Mouse (Mus musculus): ENCODE data around the gene Zfp300.
A peak's percentile ranks its signal among the peaks of the same experiment; 100 is the strongest.

Gene Zfp300

DNA sequence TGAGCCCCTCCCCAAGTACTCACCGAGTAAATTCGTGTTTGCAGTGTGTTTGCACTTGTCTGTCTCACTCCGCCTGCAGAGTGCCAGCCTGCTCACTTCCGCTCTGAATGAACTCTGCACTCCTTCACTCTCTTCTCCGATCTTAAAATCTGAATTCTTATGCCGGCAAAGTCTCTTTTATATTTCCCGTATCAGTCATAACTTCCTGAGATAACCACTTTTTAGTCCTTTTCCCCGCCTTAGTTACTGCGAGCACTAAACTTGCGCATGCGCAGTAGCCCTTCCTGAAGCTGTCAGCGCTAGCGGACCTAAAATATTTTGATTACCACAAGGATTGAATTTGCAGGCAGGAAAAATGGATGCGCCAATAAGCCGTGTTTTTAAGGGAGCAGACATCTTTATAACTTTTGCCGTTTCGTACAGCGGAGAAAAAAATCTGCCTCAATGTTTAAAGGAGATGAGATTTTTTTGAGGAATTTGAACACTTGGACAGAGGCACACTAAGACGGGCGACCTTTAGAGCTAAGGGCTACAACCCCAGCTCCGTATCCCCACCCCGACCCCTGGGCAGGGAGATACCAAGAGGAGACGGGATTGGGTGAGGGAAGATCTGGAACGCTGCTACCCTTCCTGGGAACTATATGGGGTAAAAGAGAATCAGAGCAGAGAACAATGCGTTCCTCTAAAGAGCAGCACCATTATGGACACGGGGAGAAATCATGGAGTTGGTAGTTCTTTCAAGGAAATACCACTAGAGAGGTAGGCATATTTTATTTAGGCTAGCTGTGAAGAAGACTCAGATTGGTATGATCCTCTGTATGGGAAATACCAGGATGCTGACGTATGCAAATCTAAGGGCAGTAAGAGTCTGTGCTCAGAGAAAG, at the start of gene Zfp300:
Gene Zfp300, minus strand, starts transcription at position 545 of the 884 bp plus-strand sequence.
- ATAC-seq (ENCODE audit: low TSS enrichment), result peak; percentile 97

DNA sequence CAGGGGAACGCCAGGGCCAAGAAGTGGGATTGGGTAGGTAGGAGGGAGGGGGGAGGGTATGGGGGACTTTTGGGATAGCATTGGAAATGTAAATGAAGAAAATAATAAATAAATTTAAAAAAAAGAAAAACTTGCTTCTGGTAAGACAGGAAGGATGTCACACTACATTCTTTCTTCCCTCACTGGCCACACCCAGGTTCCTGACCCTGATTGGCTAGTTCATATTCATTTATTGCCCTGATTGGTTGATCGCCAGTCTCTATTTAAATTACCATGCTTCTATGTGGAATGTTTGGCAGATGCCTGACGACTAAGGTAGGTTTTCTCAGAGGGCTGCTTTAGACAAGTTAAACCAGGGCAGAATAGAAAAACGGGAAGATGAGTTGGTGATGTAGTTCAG, 26.2 kb upstream of the Zfp300 start, which contains the start of gene Ssxa1:
Gene Ssxa1, plus strand, starts transcription at position 301 of the 400 bp plus-strand sequence.
- no peak for ATAC-seq (ENCODE audit: low TSS enrichment)

DNA sequence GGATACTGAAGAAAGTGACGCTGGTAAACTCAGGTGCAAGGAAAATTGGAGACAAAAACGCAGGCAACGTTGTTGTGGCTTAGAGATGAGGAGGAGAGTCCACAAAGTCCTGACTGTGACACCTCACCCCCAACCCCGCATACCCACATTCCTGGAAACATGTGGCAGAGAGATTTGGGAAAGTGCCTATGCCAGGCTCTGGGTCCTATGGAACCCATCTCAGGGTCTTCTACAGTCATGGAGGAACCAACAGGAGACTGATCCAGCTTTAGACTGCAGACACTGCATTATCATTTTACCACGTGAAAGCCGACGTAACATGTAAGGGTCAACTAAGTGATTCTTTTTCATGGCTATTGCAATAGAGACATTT, 526 bp upstream of the Zfp300 start:
- ATAC-seq (ENCODE audit: low TSS enrichment), result peak; percentile 16; the same call in 1 of the 2 replicates

DNA sequence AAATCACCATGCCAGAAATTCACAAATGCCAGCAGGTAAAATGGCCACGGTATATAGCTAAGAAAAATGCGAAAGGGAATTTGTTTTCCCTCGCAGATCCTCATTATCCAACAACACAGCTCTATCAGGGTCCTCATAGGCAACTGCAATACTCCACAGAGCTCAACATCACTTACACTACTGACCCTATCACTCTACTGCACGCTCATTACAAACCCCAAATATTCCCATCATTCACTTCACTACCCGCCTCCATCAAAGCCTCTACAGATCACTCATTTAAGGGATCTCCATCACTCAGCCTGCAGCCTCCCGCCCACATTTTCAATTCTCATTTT, 713 bp downstream of the Zfp300 start:
- peak; percentile 40 for ATAC-seq (ENCODE audit: low TSS enrichment)

DNA sequence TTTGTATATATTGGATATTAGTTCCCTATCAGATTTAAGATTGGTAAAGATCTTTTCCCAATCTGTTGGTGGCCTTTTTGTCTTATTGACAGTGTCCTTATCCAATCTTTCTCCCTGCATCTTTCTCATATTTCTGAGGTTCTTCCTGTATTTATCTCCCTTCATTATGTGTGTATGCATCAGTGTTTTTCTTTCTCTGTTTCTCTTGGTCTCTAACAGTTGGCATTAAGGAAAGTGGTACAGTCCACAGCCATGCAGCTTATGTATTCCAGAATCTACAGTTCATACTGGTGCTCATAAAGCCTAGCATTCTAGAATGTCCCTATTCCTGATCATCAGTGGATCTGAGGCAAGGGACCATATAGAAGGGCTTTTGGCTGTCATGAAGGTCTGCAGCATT, 21.2 kb downstream of the Zfp300 start, which contains the start of gene Spaca5:
Gene Spaca5, plus strand, starts transcription at position 301 of the 400 bp plus-strand sequence.
- no peak for ATAC-seq (ENCODE audit: low TSS enrichment)

DNA sequence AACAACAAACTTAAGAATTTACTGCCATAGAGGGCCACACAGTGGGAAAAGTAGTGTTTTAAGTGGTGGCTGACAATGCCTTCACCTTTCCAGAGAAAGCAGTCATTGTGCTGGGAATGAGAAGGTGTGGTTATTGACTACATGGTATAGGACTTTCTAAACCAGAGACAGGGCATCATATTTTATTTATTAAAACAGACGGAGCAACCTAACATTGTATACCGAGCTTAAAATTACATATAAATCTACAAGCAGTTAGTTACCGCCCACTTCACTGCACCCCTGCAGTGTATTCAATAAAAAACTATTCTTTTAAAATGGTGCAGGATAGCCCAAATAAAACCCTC, 26.8 kb downstream of the Zfp300 start:
- ATAC-seq (ENCODE audit: low TSS enrichment), result no peak

DNA sequence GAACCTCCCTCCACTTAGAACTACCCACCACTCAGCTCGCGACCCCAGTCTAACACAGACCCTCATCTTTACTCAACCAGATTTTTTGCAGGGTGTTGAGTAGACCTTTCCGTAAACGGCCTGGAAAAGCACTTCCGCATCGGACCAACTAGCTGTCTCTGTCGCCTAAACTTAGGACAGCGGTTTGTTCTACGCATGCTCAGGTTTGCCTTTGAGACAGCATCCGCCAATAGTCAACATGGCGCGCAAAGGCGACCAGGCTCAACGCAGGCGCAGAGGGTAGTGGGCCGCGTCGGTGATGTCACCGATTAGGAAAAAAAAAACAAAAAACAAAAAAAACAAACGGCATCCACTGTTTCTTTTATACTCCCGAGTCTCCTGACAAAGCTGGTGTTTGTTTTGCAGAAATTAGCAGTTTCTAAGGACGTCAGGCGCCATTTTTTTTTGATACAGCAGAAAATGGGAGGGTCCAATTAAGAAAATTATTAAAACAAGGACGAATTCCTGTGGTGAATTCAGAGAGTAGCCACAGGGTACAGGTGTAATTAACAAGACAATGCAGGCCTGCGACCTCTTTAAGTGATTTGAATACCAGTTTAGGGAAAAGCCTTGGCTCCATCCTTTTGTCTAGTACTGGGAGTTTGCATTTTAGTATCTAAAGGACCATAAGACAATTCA, 27.3 kb downstream of the Zfp300 start, which contains the start of gene Zfp182:
Gene Zfp182, minus strand, starts transcription at position 451 of the 678 bp plus-strand sequence.
- ATAC-seq (ENCODE audit: low TSS enrichment), result peak; percentile 100

DNA sequence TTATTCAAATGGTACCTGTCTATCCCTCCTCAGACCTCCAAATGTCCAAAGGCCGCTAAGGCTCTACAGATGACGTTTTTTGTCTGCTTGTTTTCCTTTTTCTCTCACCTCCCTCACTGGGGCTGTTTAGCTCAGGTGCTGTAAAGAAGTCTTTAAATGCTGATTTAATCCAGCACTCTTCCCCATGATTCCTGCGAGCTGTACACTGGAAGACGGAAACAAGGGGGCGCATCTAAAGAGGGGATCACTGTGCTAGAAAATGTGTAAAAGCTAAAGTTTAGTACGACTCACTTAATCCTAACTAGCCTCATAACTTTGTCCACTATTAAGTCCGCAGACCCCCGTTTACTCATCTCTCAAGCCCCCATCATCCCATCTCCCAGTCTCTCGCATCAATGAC, 27.9 kb downstream of the Zfp300 start:
- ATAC-seq (ENCODE audit: low TSS enrichment), result peak; percentile 50; the same call in 1 of the 2 replicates
